Mouse (Mus musculus): ENCODE results near the gene Tmem74b. TPM values are rescaled to one million over a fixed set of nuclear protein-coding genes. Genes with fewer than 3 reads are reported as not detected.
A peak's percentile ranks its signal among the peaks of the same experiment; 100 is the strongest.

Tmem74b gene
- total and polyA plus RNA-seq, 2 experiments from 2014 or later, result 22.9 to 26.2 TPM

- Histone ChIP-seq H3K9me3 (ENCODE audit: low read length) (no peaks in the 10 kb centered on the region), H3K36me3 (ENCODE audit: insufficient read depth) (no peaks in the 10 kb centered on the region), H3K9ac (no peak overlapping the region), H3K4me2 (ENCODE audit: low read depth) (no peak overlapping the region), H3K4me3 (ENCODE audit: low read depth, low read length) (no peak overlapping the region), H3K27ac (ENCODE audit: low read depth, low read length) (no peak overlapping the region), H3K4me1 (ENCODE audit: insufficient read depth) (peaks cover 14% of the 10 kb centered on the region; the same call in 1 of the 2 replicates), H3K27me3 (ENCODE audit: insufficient read depth, low read length) (no peaks in the 10 kb centered on the region)
- no peak for ATAC-seq
- WGBS, result 100% methylated on average over 1 of the region's 1 CpGs
- no peak for DNase-seq
- TF ChIP-seq CTCF (IDR thresholded peaks at IDR 0.05; ENCODE audit: low read depth), result no peak
Observed at GRCm38 (mm10) chr2:151742084-151742483, 40.3 kb downstream of the Tmem74b start.

- 63% methylated on average over 6 of the region's 6 CpGs for WGBS
- Histone ChIP-seq H3K27ac (ENCODE audit: low read depth, low read length) (no peak overlapping the region), H3K4me3 (ENCODE audit: low read depth, low read length) (no peak overlapping the region), H3K36me3 (ENCODE audit: insufficient read depth) (no peaks in the 10 kb centered on the region), H3K9me3 (ENCODE audit: low read length) (no peaks in the 10 kb centered on the region), H3K4me2 (ENCODE audit: low read depth) (no peak overlapping the region), H3K27me3 (ENCODE audit: insufficient read depth, low read length) (no peaks in the 10 kb centered on the region), H3K4me1 (ENCODE audit: insufficient read depth) (peaks cover 14% of the 10 kb centered on the region; the same call in 1 of the 2 replicates), H3K9ac (no peak overlapping the region)
- no peak for TF ChIP-seq CTCF (IDR thresholded peaks at IDR 0.05; ENCODE audit: low read depth)
- no peak for ATAC-seq
- no peak for DNase-seq
Observed at GRCm38 (mm10) chr2:151742850-151743679, 41.3 kb downstream of the Tmem74b start.

- Histone ChIP-seq H3K9me3 (ENCODE audit: low read length) (no peaks in the 10 kb centered on the region), H3K36me3 (ENCODE audit: insufficient read depth) (no peaks in the 10 kb centered on the region), H3K27me3 (ENCODE audit: insufficient read depth, low read length) (no peaks in the 10 kb centered on the region), H3K9ac (no peak within 1 kb of the TSS), H3K4me3 (ENCODE audit: low read depth, low read length) (no peak within 1 kb of the TSS), H3K27ac (ENCODE audit: low read depth, low read length) (no peak within 1 kb of the TSS), H3K4me2 (ENCODE audit: low read depth) (no peak within 1 kb of the TSS), H3K4me1 (ENCODE audit: insufficient read depth) (peaks cover 14% of the 10 kb centered on the region; the same call in 1 of the 2 replicates)
- DNase-seq (no peak), ATAC-seq (no peak)
- no peak for TF ChIP-seq CTCF (IDR thresholded peaks at IDR 0.05; ENCODE audit: low read depth)
Observed at GRCm38 (mm10) chr2:151743845-151744244, 42.0 kb downstream of the Tmem74b start, which contains the start of gene Psmf1. TSS of gene Psmf1 (minus strand) at chr2:151744186.

- Histone ChIP-seq H3K9ac (no peak overlapping the region), H3K27me3 (ENCODE audit: insufficient read depth, low read length) (no peaks in the 10 kb centered on the region), H3K4me3 (ENCODE audit: low read depth, low read length) (peak overlapping the region; percentile 5; the same call in 1 of the 2 replicates), H3K4me1 (ENCODE audit: insufficient read depth) (no peaks in the 10 kb centered on the region), H3K27ac (ENCODE audit: low read depth, low read length) (no peak overlapping the region), H3K9me3 (ENCODE audit: low read length) (no peaks in the 10 kb centered on the region), H3K36me3 (ENCODE audit: insufficient read depth) (no peaks in the 10 kb centered on the region), H3K4me2 (ENCODE audit: low read depth) (peak overlapping the region; percentile 13; the same call in 1 of the 2 replicates)
- TF ChIP-seq CTCF (IDR thresholded peaks at IDR 0.05; ENCODE audit: low read depth), result peak; percentile 83
- ATAC-seq (peak; percentile 91), DNase-seq (peak; percentile 87)
- 21% methylated on average over 19 of the region's 19 CpGs for WGBS
Observed at GRCm38 (mm10) chr2:151747847-151748705, 46.3 kb downstream of the Tmem74b start.

DNA sequence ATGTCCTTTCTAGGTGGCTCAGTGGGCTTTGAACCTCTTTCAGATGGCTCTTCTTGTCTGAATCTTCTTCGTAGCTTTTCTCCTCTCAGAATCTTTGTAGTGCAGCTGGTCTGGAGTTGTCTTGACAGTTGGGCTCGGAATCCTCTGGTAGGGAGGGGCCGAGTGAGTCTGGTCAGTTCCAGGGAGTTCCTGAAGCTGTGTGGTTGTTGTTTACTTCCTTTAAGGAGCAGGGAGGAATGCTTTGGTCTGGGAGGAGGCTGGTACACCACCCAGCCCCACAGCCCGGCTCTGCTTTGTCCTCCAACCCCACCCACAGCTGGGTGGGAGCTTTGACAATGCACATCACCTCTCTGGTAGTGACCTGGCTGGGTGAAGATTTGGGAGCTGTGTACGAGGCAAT, 49.5 kb downstream of the Tmem74b start:
- H3K4me3 ChIP-seq (ENCODE audit: low read depth, low read length), result no peak overlapping the region
- no peaks in the 10 kb centered on the region for H3K9me3 ChIP-seq (ENCODE audit: low read length)
- ATAC-seq (no peak), DNase-seq (no peak)
- no peak overlapping the region for H3K27ac ChIP-seq (ENCODE audit: low read depth, low read length)
- WGBS, result 71% methylated on average over 5 of the region's 5 CpGs
- H3K4me1 ChIP-seq (ENCODE audit: insufficient read depth), result no peaks in the 10 kb centered on the region
- H3K9ac ChIP-seq, result no peak overlapping the region
- H3K36me3 ChIP-seq (ENCODE audit: insufficient read depth), result no peaks in the 10 kb centered on the region
- H3K4me2 ChIP-seq (ENCODE audit: low read depth), result no peak overlapping the region
- H3K27me3 ChIP-seq (ENCODE audit: insufficient read depth, low read length), result no peaks in the 10 kb centered on the region
- no peak for TF ChIP-seq CTCF (IDR thresholded peaks at IDR 0.05; ENCODE audit: low read depth)

GRCm38 (mm10) chr2:151756277-151757061, 54.7 kb downstream of the Tmem74b start:
- H3K9me3 ChIP-seq (ENCODE audit: low read length), result no peaks in the 10 kb centered on the region
- H3K27me3 ChIP-seq (ENCODE audit: insufficient read depth, low read length), result no peaks in the 10 kb centered on the region
- H3K36me3 ChIP-seq (ENCODE audit: insufficient read depth), result no peaks in the 10 kb centered on the region
- ATAC-seq (no peak), DNase-seq (no peak)
- 53% methylated on average over 9 of the region's 9 CpGs for WGBS
- no peaks in the 10 kb centered on the region for H3K4me1 ChIP-seq (ENCODE audit: insufficient read depth)
- H3K27ac ChIP-seq (ENCODE audit: low read depth, low read length), result no peak overlapping the region
- no peak overlapping the region for H3K4me2 ChIP-seq (ENCODE audit: low read depth)
- no peak overlapping the region for H3K9ac ChIP-seq
- TF ChIP-seq CTCF (IDR thresholded peaks at IDR 0.05; ENCODE audit: low read depth), result no peak
- H3K4me3 ChIP-seq (ENCODE audit: low read depth, low read length), result no peak overlapping the region
